Mouse (Mus musculus) embryonic facial prominence, embryonic 12.5 days (tissue): ENCODE measurements around the gene Kmt2d. TPM values are rescaled to one million over a fixed set of nuclear protein-coding genes. Genes with fewer than 3 reads are reported as not detected.

ENCODE experiments used
- ATAC-seq: fragments of 200-750 bp; cut with Nextera tagmentation; 2 replicates; pipeline ENCODE4 v1.8.0; 2017; ENCODE audit not compliant: insufficient number of reproducible peaks, insufficient read depth, low FRiP score, low TSS enrichment
- H3K27ac ChIP-seq: fragments of 300-500 bp; sonication (generic); 2 replicates; pipeline ENCODE4 v1.5.1; 2016; ENCODE audit warnings: mild to moderate bottlenecking
- H3K27me3 ChIP-seq: fragments of 300-500 bp; sonication (generic); 2 replicates; pipeline ENCODE4 v1.6.1; 2016; ENCODE audit warnings: mild to moderate bottlenecking, moderate library complexity
- H3K36me3 ChIP-seq: fragments of 300-500 bp; sonication (generic); 2 replicates; pipeline ENCODE4 v1.6.1; 2016; ENCODE audit warnings: mild to moderate bottlenecking
- H3K4me1 ChIP-seq: fragments of 300-500 bp; sonication (generic); 2 replicates; pipeline ENCODE4 v1.6.1; 2016
- H3K4me2 ChIP-seq: fragments of 300-500 bp; sonication (generic); replicated peaks from 2 replicates; pipeline ENCODE4 v1.6.1; 2016; ENCODE audit warnings: mild to moderate bottlenecking, moderate library complexity
- H3K4me3 ChIP-seq: fragments of 300-500 bp; sonication (generic); 2 replicates; pipeline ENCODE4 v1.5.1; 2016; ENCODE audit warnings: mild to moderate bottlenecking
- H3K9ac ChIP-seq: fragments of 300-500 bp; sonication (generic); 2 replicates; pipeline ENCODE4 v1.6.1; 2016; ENCODE audit warnings: mild to moderate bottlenecking, moderate library complexity
- H3K9me3 ChIP-seq: fragments of 300-500 bp; sonication (generic); 2 replicates; pipeline ENCODE4 v1.6.1; 2016; ENCODE audit warnings: mild to moderate bottlenecking, moderate library complexity
- WGBS: fragments of 180-500 bp; shearing (Covaris S2); methylation state at CpG from one replicate; pipeline ENCODE4 v1.1.7; 2016; 5-methylcytosine and 5-hydroxymethylcytosine counted together
- polyA plus RNA-seq: library from polyadenylated mRNA; unstranded; fragments of >200 nt; fragmentation: Nextera tagmentation; extraction: Ambion mirVana; gene quantifications from 2 replicates; pipeline ENCODE4 v1.2.1, GENCODE M21; 2016

Gene Kmt2d
- polyA plus RNA-seq, 1 experiment from 2014 or later, result 12.9 TPM

DNA sequence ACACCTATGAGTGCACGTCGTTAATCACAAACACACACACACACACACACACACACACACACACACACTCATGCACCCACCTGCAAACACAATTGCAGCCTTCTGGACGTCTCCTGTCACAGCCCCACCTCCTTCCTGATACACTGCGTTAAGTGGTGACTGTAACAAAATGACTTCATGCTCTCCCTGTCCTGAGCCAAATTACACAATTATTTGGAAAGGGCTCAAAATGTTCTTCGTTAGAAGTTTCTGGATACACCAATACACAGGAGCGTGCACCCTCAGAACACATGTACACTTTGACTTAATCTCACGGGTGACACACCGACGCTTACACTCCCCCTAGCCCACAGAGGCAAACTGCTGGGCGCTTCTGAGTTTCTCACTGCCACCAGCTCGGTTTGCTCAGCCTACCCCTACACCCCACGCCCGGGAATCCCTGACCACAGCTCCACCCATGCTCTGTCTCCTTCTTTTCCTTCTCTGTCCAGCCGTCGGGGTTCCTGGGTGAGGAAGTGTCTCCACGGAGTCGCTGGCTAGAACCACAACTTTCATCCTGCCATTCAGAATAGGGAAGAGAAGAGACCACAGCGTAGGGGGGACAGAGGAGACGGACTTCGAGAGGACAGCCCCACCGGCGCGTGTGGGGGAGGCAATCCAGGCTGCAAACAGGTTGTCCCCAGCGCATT lies 81.9 kb downstream of the Kmt2d start:
- Histone ChIP-seq H3K27me3 (peaks cover 80% of the 10 kb centered on the region), H3K9me3 (no peaks in the 10 kb centered on the region), H3K9ac (no peak overlapping the region), H3K4me3 (no peak overlapping the region), H3K4me2 (no peak overlapping the region), H3K27ac (no peak overlapping the region), H3K4me1 (peaks cover 20% of the 10 kb centered on the region), H3K36me3 (no peaks in the 10 kb centered on the region)
- no peak for ATAC-seq
- 10% methylated on average over 24 of the region's 24 CpGs for WGBS

DNA sequence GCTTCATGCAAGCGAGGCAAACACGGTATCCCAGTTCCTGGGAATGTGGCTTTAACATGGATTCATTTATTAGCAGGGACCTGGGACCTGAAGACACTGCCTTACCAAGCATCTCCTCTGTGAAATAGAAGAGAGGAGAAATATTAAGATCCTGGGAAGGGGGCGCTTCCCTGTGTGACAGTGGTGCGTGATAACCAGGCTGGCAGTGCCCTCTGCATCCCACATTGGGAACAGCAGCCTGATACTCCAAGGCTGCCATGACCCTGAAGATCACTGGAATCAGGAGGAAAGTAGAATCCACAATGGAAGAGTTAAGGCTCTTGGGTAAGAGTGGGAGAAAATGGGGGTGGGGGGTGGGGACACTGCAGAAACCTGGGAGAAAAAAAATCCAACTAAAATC lies 83.1 kb downstream of the Kmt2d start:
- Histone ChIP-seq H3K9ac (no peak overlapping the region), H3K4me3 (no peak overlapping the region), H3K36me3 (no peaks in the 10 kb centered on the region), H3K9me3 (no peaks in the 10 kb centered on the region), H3K4me1 (peaks cover 20% of the 10 kb centered on the region), H3K27ac (no peak overlapping the region), H3K4me2 (no peak overlapping the region), H3K27me3 (peaks cover 70% of the 10 kb centered on the region)
- ATAC-seq, result no peak
- WGBS, result 37% methylated on average over 4 of the region's 4 CpGs

DNA sequence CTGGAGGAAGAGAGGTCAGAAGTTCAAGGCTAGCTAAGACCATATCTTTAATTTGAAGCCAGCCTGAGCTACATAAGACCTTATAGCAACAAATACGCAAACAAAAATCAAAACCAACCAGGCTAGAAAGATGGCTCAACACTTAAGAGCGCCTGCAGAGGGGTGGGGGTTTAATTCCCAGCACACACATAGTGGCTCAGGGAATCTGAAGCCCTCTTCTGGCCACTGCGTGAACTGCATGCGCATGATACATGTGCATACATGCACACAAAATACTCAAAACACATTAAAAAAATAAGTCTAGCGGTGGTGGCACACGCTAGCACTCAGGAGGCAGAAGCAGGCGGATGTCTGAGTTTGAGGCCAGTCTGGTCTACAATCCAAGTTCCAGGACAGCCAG lies 85.3 kb downstream of the Kmt2d start:
- Histone ChIP-seq H3K4me3 (no peak overlapping the region), H3K27me3 (peaks cover 68% of the 10 kb centered on the region), H3K9me3 (no peaks in the 10 kb centered on the region), H3K4me1 (peaks cover 7% of the 10 kb centered on the region; the same call in 1 of the 2 replicates), H3K27ac (no peak overlapping the region), H3K4me2 (no peak overlapping the region), H3K36me3 (no peaks in the 10 kb centered on the region), H3K9ac (no peak overlapping the region)
- ATAC-seq, result no peak
- 43% methylated on average over 7 of the region's 7 CpGs for WGBS

Other genes starting within 250 kb of the Kmt2d start
- gene Cacnb3, start 240.4 kb downstream of the Kmt2d start, polyA plus RNA-seq, result 64.5 and 72.8 TPM in 2 replicates
- 28.8 and 29.8 TPM in 2 replicates for gene Ddx23, start 208.3 kb downstream of the Kmt2d start, polyA plus RNA-seq
- 0.57 and 0.91 TPM in 2 replicates for gene Rnd1, start 193.7 kb downstream of the Kmt2d start, polyA plus RNA-seq
- 1.1 and 1.2 TPM in 2 replicates for gene Ccdc65, start 163.0 kb downstream of the Kmt2d start, polyA plus RNA-seq
- 25.1 and 26.3 TPM in 2 replicates for gene Fkbp11, start 143.0 kb downstream of the Kmt2d start, polyA plus RNA-seq
- gene Arf3, start 108.0 kb downstream of the Kmt2d start, polyA plus RNA-seq, result 51.2 and 52.1 TPM in 2 replicates
- gene Wnt10b, start 93.1 kb downstream of the Kmt2d start, polyA plus RNA-seq, result 1.5 and 1.7 TPM in 2 replicates
- 0.13 and 0.38 TPM in 2 replicates for gene Wnt1, start 81.3 kb downstream of the Kmt2d start, polyA plus RNA-seq
- gene Ddn, start 61.7 kb downstream of the Kmt2d start, polyA plus RNA-seq, result 0.04 TPM in 1 of 2 replicates, not detected in the other
- 85.9 and 87.1 TPM in 2 replicates for gene Prkag1, start 39.7 kb downstream of the Kmt2d start, polyA plus RNA-seq
- gene Rhebl1, start 23.3 kb upstream of the Kmt2d start, polyA plus RNA-seq, result 19.3 and 20.7 TPM in 2 replicates
- 0.67 and 1.2 TPM in 2 replicates for gene Dhh, start 27.3 kb upstream of the Kmt2d start, polyA plus RNA-seq
- 21.5 and 26.4 TPM in 2 replicates for gene Lmbr1l, start 47.0 kb upstream of the Kmt2d start, polyA plus RNA-seq
- 1,598 and 1,609 TPM in 2 replicates for gene Tuba1b, start 63.4 kb upstream of the Kmt2d start, polyA plus RNA-seq
- not detected in 2 replicates for gene Gm49450, start 82.3 kb upstream of the Kmt2d start, polyA plus RNA-seq
- gene Tuba1a, start 82.5 kb upstream of the Kmt2d start, polyA plus RNA-seq, result 2,353 and 2,615 TPM in 2 replicates
- 98.8 and 103 TPM in 2 replicates for gene Tuba1c, start 158.7 kb upstream of the Kmt2d start, polyA plus RNA-seq
- 35.6 and 50.9 TPM in 2 replicates for gene Prph, start 184.0 kb upstream of the Kmt2d start, polyA plus RNA-seq
- gene Troap, start 203.4 kb upstream of the Kmt2d start, polyA plus RNA-seq, result 38.5 and 39.0 TPM in 2 replicates
- gene C1ql4, start 216.6 kb upstream of the Kmt2d start, polyA plus RNA-seq, result 0.42 and 0.46 TPM in 2 replicates
- gene Dnajc22, start 222.0 kb upstream of the Kmt2d start, polyA plus RNA-seq, result 0.70 and 0.75 TPM in 2 replicates